Mouse (Mus musculus) pancreas, adult 10 weeks (tissue): Measurements from ENCODE around the gene Lrrc51. TPM values are rescaled to one million over a fixed set of nuclear protein-coding genes. Genes with fewer than 3 reads are reported as not detected.

Experiments used
- polyA plus RNA-seq: library from polyadenylated mRNA; stranded (reverse); fragments of 350-450 nt; fragmentation: Illumina TruSeq; extraction: RNeasy Lipid Tissue Mini Kit (QIAGEN cat#74804); gene quantifications from one replicate; pipeline ENCODE4 v1.2.3, GENCODE M21; 2015; ENCODE audit warnings: low read depth, low replicate concordance; ENCODE audit not compliant: insufficient read depth

The Lrrc51 gene
- 12.1 TPM for polyA plus RNA-seq

GRCm38 (mm10) chr7:101933751-101934240, at the start of gene Lrrc51, which contains the start of gene Numa1:
Gene Lrrc51, minus strand, starts transcription at chr7:101933895.
Gene Numa1, plus strand, starts transcription at chr7:101934111.

GRCm38 (mm10) chr7:101906287-101906681, 27.4 kb downstream of the Lrrc51 start, which contains the start of gene Tomt:
Gene Tomt, minus strand, starts transcription at chr7:101906359.

DNA sequence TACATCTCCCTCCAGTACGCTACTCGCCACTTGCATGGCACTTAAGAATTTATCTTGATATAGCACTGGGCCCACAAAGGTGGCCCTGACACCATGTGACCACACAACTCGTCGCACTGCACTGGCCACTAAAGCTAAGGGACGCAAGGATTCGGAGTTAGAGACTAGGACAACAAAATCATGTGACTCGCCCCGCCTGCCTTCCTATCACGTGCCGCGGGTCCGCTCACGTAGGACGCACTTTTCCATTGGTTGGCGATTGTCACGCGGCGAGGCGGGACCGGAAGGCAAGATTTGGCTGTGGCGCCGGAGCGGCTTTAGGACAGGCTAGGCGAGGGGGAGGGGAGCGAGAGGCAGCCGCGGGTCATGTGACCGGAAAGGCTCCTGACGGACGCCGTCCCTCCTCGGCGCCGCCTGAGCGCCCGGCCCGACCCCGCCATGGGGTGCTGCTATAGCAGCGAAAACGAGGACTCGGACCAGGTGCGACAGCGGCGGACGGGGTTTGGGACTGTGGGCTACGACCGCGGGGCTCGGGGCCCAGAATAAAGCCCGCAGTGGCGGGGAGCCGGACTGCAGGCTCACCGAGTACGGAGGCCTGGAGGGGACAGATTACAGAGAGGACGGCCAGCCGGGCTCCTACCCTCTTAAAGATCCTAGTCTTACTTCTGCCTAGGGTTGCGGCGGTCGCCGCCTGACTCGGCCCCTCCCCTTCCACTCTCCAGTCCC, 28.0 kb downstream of the Lrrc51 start, which contains the start of gene Lamtor1:
Gene Lamtor1, plus strand, starts transcription at position 344 of the 726 bp plus-strand sequence.

DNA sequence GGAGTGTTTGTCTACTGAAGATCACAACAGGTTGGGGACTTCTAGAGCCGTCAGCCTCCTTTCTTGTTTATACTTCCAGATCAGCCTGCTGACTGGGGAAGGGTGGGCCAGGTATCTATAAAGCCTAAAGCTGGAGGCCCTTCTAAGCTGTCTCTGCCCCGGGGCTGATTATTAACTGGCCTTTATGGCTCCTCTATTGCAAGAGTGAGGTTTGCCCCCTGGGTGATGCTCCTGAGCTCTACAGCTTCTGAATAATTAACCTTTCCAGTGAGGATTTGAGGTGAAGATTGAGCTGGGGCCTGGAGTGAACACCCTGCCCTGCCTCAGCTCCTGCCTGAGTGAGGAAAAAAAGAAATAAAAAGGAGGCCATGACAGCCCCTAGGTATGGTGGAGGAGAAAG, 63.1 kb downstream of the Lrrc51 start, which contains the start of gene Folr1:
Gene Folr1, minus strand, starts transcription at position 160 of the 400 bp plus-strand sequence.

DNA sequence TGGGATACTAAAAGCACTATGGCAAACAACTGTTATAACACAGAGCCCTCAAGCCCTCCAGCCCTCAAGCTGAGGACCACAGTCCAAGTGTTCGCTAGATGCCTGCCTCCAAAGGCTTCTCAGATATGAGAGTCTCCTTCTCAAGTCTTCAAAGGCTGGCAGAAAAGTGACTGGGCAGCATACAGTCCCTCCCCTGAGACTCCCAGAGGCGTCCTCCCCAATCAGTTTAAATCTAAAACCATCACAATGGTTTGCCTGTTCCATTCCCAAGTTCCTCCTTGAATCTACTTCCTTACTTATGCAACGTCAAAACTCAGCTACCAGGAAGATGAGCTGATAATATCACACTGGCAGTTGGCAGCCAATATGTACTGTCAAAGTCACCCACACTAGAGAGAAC, 70.3 kb downstream of the Lrrc51 start, which contains the start of gene Anapc15:
Gene Anapc15, plus strand, starts transcription at position 301 of the 400 bp plus-strand sequence.

Other genes starting within 250 kb of the Lrrc51 start
- gene Phox2a, start 115.6 kb downstream of the Lrrc51 start, polyA plus RNA-seq: not detected
- 24.1 TPM for gene Inppl1, start 95.7 kb downstream of the Lrrc51 start, polyA plus RNA-seq
- gene Folr2, start 76.7 kb downstream of the Lrrc51 start, polyA plus RNA-seq: 7.3 TPM
- 6.8 TPM for gene Anapc15, start 70.2 kb downstream of the Lrrc51 start, polyA plus RNA-seq
- 2.5 TPM for gene Folr1, start 63.1 kb downstream of the Lrrc51 start, polyA plus RNA-seq
- 21.4 TPM for gene Lamtor1, start 28.0 kb downstream of the Lrrc51 start, polyA plus RNA-seq
- gene Tomt, start 27.5 kb downstream of the Lrrc51 start, polyA plus RNA-seq: not detected
- 26.7 TPM for gene Numa1, start 216 bp upstream of the Lrrc51 start, polyA plus RNA-seq
- 5.5 TPM for gene Il18bp, start 84.8 kb upstream of the Lrrc51 start, polyA plus RNA-seq
- 7.9 TPM for gene Rnf121, start 131.6 kb upstream of the Lrrc51 start, polyA plus RNA-seq
- gene Xndc1, start 131.6 kb upstream of the Lrrc51 start, polyA plus RNA-seq: 7.2 TPM
- gene Xntrpc, start 131.8 kb upstream of the Lrrc51 start, polyA plus RNA-seq: 1.0 TPM
- gene Trpc2, start 149.2 kb upstream of the Lrrc51 start, polyA plus RNA-seq: not detected
- not detected for gene Art1, start 167.8 kb upstream of the Lrrc51 start, polyA plus RNA-seq
- gene Art5, start 175.6 kb upstream of the Lrrc51 start, polyA plus RNA-seq: not detected
- gene Chrna10, start 182.9 kb upstream of the Lrrc51 start, polyA plus RNA-seq: not detected